Mouse (Mus musculus) heart, postnatal 0 days (tissue): Measurements from ENCODE around the gene Ehd1. TPM values are rescaled to one million over a fixed set of nuclear protein-coding genes. Genes with fewer than 3 reads are reported as not detected.

Experiments
- ATAC-seq: fragments of 200-750 bp; cut with Nextera tagmentation; 2 replicates; pipeline ENCODE4 v1.8.0; 2017; ENCODE audit warnings: low read depth, moderate number of reproducible peaks, moderate library complexity; ENCODE audit not compliant: insufficient read depth
- DNase-seq: peaks from one replicate; pipeline ENCODE4 v3.0.0-alpha.2; 2016; ENCODE audit warnings: low spot score
- H3K27ac ChIP-seq: fragments of 300-500 bp; sonication (generic); 2 replicates; pipeline ENCODE4 v1.5.1; 2014; ENCODE audit warnings: low read depth, mild to moderate bottlenecking
- H3K27me3 ChIP-seq: fragments of 300-500 bp; sonication (generic); 2 replicates; pipeline ENCODE4 v1.6.1; 2014; ENCODE audit warnings: low read length, mixed read lengths; ENCODE audit not compliant: control insufficient read depth, insufficient read depth
- H3K36me3 ChIP-seq: fragments of 300-500 bp; sonication (generic); replicated peaks from 2 replicates; pipeline ENCODE4 v1.6.1; 2014; ENCODE audit warnings: low read length, mixed read lengths; ENCODE audit not compliant: control insufficient read depth, insufficient read depth
- H3K4me1 ChIP-seq: fragments of 300-500 bp; sonication (generic); 2 replicates; pipeline ENCODE4 v1.6.1; 2014; ENCODE audit warnings: antibody characterized with exemption; ENCODE audit not compliant: control insufficient read depth, insufficient read depth
- H3K4me2 ChIP-seq: fragments of 300-500 bp; sonication (generic); 2 replicates; pipeline ENCODE4 v1.6.1; 2014; ENCODE audit warnings: low read depth, mild to moderate bottlenecking, low read length, moderate library complexity
- H3K4me3 ChIP-seq: fragments of 300-500 bp; sonication (generic); 2 replicates; pipeline ENCODE4 v1.5.1; 2014; ENCODE audit warnings: low read depth, low read length
- H3K9ac ChIP-seq: fragments of 300-500 bp; sonication (generic); replicated peaks from 2 replicates; pipeline ENCODE4 v1.6.1; 2014; ENCODE audit warnings: low read depth, low read length, mixed read lengths
- H3K9me3 ChIP-seq: fragments of 300-500 bp; sonication (generic); replicated peaks from 2 replicates; pipeline ENCODE4 v1.6.1; 2016; ENCODE audit warnings: low read length; ENCODE audit not compliant: control insufficient read depth
- CTCF ChIP-seq: IDR thresholded peaks from 2 replicates; pipeline ENCODE4 v1.5.1; 2016; ENCODE audit warnings: antibody characterized with exemption, control low read depth, low read depth
- EP300 ChIP-seq: IDR thresholded peaks from 2 replicates; pipeline ENCODE4 v1.6.1; 2016; ENCODE audit warnings: antibody characterized with exemption, low read depth
- WGBS: fragments of 180-500 bp; shearing (Covaris S2); extraction: QIAGEN DNeasy Blood & Tissue Kit; methylation state at CpG from one replicate; pipeline ENCODE4 v1.1.7; 2014; 5-methylcytosine and 5-hydroxymethylcytosine counted together
- polyA plus RNA-seq: library from polyadenylated mRNA; unstranded; fragments of >200 nt; fragmentation: Nextera tagmentation; extraction: Ambion mirVana; gene quantifications from 2 replicates; pipeline ENCODE4 v1.2.1, GENCODE M21; 2015
- total RNA-seq: library from RNA; depleted of rRNA; stranded (reverse); fragments of >200 nt; gene quantifications from 2 replicates; pipeline ENCODE4 v1.2.3, GENCODE M21; 2014; ENCODE audit warnings: low replicate concordance

Ehd1 gene
- total and polyA plus RNA-seq, 2 experiments from 2014 or later, result 60.3 to 127 TPM

DNA sequence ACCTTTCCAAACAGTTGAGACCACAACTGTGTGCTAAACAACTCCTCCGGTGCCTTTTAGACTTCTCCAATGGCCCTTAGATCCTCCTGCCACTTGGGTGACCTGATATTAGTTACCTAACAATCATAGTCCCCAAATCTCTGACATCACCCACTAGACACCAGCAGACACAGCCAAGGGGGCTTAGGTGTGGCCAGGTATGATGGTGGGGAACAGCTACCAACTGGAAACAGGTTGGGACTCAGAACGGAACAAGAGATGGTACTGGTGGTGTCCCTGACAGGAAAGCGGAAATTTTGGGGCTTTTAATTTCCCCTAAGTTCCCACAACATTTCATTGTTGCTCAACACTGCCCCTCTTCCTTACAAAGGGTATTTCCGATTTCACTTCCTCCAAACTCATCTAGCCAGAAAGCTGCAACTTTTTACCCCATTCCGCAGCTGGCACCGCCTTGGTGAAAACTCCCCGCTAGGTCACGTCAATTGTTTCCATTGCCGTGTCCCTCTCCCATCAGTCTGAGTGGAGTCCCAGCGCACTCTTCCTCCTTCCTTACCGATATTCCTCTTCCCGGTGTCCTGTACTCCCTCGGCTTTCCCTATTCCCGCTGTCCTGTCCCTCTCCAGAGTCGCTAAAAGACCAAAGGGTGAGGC, 660 bp upstream of the Ehd1 start:
- Histone ChIP-seq H3K9me3 (no peaks in the 10 kb centered on the region), H3K27ac (peak overlapping the region; percentile 79), H3K4me2 (peak overlapping the region; percentile 69), H3K9ac (no peak overlapping the region), H3K4me1 (peaks cover 46% of the 10 kb centered on the region), H3K36me3 (peaks cover 15% of the 10 kb centered on the region; the same call in 1 of the 2 replicates), H3K4me3 (peak overlapping the region; percentile 76), H3K27me3 (peaks cover 4% of the 10 kb centered on the region; the same call in 1 of the 2 replicates)
- DNase-seq, result no peak
- ATAC-seq, result no peak
- TF ChIP-seq EP300 (no peak; the same call in 1 of the 2 replicates), CTCF (no peak)
- 11% methylated on average over 15 of the region's 15 CpGs for WGBS

DNA sequence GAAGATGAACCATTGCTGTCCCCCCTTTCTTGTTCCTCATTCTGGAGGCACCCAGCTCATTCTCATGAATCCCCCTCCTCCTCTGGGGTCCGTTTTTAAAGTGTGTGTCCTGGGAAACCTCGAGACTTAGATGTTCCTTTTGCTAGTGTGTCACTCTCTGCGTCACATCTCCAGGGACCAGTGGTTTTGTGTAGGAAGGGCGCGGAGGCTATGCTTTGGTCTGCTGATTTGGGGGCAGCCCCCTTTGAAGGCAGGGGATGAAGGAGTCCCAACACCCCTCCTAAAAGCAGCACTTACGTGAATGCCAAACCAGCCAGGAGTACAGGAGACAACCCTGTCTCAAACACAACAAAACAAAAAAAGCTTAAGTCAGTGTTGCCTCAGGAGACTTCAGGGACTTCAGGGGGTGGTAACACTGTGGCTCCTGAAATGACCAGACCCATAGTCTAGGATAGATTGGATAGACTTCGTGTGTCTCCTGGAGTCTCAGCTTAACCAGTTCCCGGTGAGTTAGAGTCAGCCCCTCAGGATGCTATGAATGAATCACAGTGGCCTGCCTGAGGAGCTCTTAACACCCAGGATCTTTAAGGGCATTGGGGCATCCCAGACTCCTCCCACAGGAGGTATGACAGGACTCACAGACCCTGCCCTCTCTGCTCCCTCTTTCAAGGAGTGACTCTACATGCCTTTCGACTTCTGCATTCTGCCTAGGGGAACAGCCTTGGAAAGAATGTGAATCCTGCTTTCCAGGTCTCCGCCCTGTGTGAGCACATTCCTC, 1.3 kb downstream of the Ehd1 start:
- WGBS, result 3% methylated on average over 10 of the region's 10 CpGs
- peak; percentile 42 for ATAC-seq
- H3K9me3 ChIP-seq, result no peaks in the 10 kb centered on the region
- H3K27ac ChIP-seq, result peak overlapping the region; percentile 76
- H3K36me3 ChIP-seq, result peaks cover 35% of the 10 kb centered on the region
- no peak for TF ChIP-seq EP300
- DNase-seq, result peak; percentile 92
- H3K27me3 ChIP-seq, result no peaks in the 10 kb centered on the region
- peak overlapping the region; percentile 74 for H3K9ac ChIP-seq
- peak overlapping the region; percentile 86 for H3K4me2 ChIP-seq
- peak overlapping the region; percentile 76 for H3K4me3 ChIP-seq
- H3K4me1 ChIP-seq, result peaks cover 44% of the 10 kb centered on the region

DNA sequence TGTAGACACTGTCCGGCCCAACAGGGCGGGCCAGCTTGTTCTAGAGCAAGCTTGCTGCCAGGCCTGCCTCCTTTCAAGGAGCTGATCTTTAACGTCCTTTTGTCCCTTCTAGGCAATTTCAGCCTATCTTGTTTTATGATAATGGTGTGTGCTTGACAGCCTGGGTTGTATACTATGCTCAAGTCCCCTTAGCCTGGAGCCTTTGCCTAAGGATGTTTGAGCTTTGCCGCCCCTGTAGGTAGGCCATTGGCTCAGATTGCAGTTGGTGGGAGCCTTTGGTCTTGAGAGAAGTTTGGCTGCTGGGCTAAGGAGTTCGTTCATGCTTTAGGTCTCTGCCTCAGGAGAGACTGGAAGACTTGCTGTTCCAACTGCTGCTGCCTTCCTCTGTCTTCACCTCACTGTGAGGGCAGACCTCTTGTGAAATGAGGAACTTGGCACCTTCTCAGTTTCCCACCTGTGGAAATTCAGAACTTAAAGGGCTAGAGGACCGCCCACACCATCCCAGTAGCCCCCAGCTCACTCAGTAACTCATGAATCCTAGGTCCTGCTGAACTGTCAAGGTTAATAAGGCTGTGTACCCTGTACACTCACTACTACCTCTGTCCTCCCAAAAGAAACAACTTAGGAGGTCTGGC, 2.0 kb downstream of the Ehd1 start:
- WGBS, result 25% methylated on average over 6 of the region's 6 CpGs
- Histone ChIP-seq H3K4me1 (peaks cover 40% of the 10 kb centered on the region), H3K9me3 (no peaks in the 10 kb centered on the region)

DNA sequence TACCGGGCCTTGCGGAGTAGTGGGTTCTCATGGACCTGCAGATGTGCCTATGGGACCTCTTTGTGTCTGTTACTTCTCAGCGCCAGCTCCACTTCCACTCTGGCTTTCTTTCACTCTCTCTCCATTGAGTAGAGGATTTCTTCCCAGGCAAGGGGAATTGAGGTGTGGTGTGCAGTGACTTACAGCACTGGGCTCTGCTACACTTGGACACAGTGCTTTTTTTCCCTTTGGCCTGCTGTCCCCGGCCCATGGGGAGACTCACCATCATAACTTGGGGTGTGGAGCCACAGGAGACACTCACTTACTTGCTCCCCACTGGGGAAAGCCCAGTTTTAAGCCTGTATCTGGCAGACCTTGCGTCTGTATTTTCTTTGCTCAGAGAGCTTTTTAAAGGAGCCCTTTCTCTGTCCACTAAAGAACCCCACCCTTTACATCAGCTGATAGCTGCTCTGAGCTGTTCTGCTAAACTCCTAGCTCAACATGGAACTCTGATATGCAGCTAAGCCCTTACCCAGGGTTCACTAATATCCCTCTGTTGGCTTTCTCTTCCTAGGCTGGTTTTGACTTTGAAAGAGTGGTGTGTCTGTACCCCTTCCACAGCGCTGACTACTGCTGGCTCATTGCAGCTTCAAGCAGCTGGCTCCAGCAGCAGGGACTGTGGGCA, 3.1 kb downstream of the Ehd1 start:
- DNase-seq (no peak), ATAC-seq (no peak)
- Histone ChIP-seq H3K36me3 (peaks cover 46% of the 10 kb centered on the region), H3K27me3 (no peaks in the 10 kb centered on the region), H3K4me1 (peaks cover 43% of the 10 kb centered on the region), H3K4me3 (peak overlapping the region; percentile 76), H3K27ac (peak overlapping the region; percentile 36), H3K4me2 (peak overlapping the region; percentile 86), H3K9ac (peak overlapping the region; percentile 74), H3K9me3 (no peaks in the 10 kb centered on the region)
- WGBS, result 70% methylated on average over 6 of the region's 6 CpGs
- TF ChIP-seq EP300, result no peak

More for the DNA sequence above, 2.0 kb downstream of the Ehd1 start:
- no peak for TF ChIP-seq CTCF
- no peak for TF ChIP-seq EP300
- Histone ChIP-seq H3K4me2 (peak overlapping the region; percentile 86), H3K4me3 (peak overlapping the region; percentile 76), H3K27me3 (no peaks in the 10 kb centered on the region), H3K27ac (peak overlapping the region; percentile 76), H3K36me3 (peaks cover 42% of the 10 kb centered on the region), H3K9ac (peak overlapping the region; percentile 74)
- DNase-seq (no peak), ATAC-seq (no peak)

DNA sequence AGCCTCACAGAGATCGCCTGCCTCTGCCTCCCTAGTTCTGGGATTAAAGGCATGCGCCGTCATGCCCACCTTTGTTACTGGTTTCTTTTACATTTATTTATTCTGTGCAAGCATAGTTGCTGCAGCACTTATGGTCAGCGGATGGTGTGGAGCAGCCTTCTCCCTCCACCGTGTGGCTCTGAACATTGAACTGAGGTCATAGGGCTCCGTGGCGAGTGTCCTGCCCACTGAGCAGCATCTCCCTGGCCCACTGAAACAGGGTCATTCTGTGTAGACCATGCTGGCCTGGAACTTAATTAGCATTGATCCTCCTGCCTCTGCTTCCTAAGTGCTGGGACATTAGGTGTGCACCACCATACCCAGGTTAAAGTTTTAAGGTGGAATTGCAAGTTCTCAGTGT, 4.0 kb downstream of the Ehd1 start:
- no peak overlapping the region for H3K27ac ChIP-seq
- H3K4me3 ChIP-seq, result no peak overlapping the region
- H3K4me2 ChIP-seq, result 0 out of 2 replicates have a peak overlapping the region, but pooled peaks have one; percentile 86
- WGBS, result 90% methylated on average over 7 of the region's 7 CpGs
- ATAC-seq (no peak), DNase-seq (no peak)
- H3K9ac ChIP-seq, result no peak overlapping the region
- peaks cover 46% of the 10 kb centered on the region for H3K36me3 ChIP-seq
- no peaks in the 10 kb centered on the region for H3K27me3 ChIP-seq
- no peaks in the 10 kb centered on the region for H3K9me3 ChIP-seq
- TF ChIP-seq CTCF (no peak), EP300 (no peak)
- peaks cover 51% of the 10 kb centered on the region for H3K4me1 ChIP-seq
